Mouse (Mus musculus) kidney, adult 8-10 months (tissue): ENCODE results near the gene Selenov.

Source experiments
- DNase-seq, 2 experiments: peaks; one replicate each; pipeline ENCODE4 v3.0.0; 2022

The Selenov gene

GRCm38 (mm10) chr7:28290638-28291590, at the start of gene Selenov:
TSS of gene Selenov (minus strand) at chr7:28291186.
- peak in 1 of 2 experiments; percentile 9 for DNase-seq

GRCm38 (mm10) chr7:28339213-28339917, 48.4 kb upstream of the Selenov start:
- peak; percentile 63 to 66 for DNase-seq

DNA sequence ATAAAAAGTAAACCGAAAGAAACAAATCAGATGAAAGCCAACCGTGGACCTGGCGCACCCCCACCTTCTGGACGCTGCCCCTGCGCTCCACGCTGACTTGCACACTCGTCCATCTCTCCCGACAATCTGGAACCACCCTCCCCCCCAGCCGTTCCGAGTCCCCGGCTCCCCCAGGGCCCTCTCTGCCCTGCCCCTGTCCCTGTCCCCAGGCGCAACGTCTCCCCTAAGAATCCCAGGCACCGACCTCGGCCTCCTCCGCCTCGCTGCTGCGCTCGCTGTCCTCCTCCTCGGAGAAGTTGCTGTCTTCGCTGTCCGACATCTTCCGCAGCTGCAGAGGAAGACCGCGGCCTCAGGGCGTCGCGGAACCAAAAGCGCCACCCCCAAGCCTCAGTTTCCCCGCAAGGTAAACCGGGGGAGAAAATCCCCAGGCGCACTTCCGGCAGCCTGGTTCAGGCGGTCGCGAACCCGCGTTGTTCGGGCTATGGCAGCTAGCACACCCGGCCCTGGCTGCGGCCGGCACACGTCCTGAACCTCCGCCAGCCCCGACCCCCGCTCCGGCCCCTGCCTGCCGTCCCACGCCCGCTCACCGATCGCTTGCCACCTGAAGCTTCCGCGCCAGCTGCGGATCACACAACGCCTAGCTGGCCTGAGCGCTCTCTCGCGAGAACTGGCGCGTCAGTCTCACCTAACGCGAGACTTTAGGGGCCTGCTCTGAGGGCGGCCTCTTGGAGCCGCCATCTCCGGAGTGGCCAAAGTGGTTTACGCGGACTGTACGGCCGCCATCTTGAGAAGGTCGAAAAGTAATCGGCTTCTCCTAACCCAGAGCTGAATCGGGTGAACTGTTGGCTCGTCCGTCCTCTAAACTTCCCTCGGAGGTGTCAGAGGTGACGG, 47.4 kb upstream of the Selenov start, which contains the start of gene Supt5:
Gene Supt5, minus strand, starts transcription at position 639 of the 891 bp plus-strand sequence.
- peak; percentile 98 for DNase-seq

DNA sequence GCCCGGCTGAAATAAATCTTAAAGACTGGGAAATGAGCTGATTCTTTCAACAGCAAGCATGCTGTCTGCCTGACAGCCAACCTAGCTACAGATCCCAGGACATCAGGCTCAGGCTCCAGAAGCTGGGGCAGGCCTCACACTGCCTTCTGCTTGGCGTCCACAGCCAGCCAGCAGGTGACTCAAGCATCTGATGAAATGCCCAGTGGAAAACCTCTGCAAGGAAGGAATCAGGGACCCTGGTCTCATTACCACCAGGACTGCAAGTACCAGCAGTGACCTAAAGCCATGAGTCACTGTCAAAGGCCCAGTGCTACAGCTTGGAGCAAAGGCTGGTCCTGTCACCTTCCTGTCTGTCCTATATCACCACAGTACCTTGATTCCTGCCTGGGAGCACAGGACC, 44.5 kb upstream of the Selenov start:
- no peak for DNase-seq

GRCm38 (mm10) chr7:28334534-28334933, 43.5 kb upstream of the Selenov start:
- DNase-seq = no peak

DNA sequence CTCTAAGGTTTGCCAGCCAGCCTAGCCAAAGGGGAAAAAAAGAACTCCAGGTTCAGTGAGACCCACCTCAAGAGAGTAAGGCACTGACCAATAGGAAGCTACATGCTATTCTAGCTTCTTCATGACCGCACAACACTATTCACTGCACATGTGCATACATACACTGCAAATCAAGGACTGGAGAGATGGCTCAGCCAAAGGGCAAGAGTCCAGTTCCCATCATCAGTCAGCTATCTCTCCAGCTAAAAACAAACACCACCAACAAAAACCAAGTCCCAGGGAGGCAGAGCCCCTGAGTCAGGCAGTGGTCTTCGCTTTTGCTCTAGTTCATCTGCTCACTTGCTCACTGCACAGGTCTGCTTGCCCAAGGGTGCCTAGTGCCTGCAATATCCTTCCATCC, 37.3 kb upstream of the Selenov start:
- no peak for DNase-seq

- DNase-seq = no peak
These were observed 35.5 kb upstream of the Selenov start for GRCm38 (mm10) chr7:28326457-28326856.

DNA sequence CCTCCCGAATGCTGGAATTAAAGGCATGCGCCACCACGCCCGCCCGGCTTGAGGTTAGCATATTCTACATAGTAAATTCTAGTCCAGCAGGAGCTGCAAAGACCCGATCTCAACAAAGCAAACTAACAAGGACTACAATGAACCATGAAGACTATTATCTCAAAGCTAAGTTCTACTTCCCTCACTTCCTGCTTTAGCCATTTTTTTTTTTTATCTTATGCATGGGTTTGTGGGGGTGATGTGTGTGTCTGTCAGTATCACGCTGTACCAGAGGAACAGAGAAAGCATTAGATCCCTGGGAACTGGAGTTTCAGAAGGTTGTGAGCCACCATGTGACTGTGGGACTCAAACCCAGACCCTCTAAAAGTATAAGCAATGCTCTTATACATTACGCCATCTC, 34.3 kb upstream of the Selenov start:
- DNase-seq = no peak

GRCm38 (mm10) chr7:28321974-28322720, 31.2 kb upstream of the Selenov start:
- peak; percentile 46 to 56 for DNase-seq

GRCm38 (mm10) chr7:28318714-28319113, 27.7 kb upstream of the Selenov start:
- no peak for DNase-seq

GRCm38 (mm10) chr7:28318036-28318435, 27.1 kb upstream of the Selenov start:
- no peak for DNase-seq

- DNase-seq = peak; percentile 97 to 98
These were observed 21.0 kb upstream of the Selenov start, which contains the start of gene Timm50 for GRCm38 (mm10) chr7:28311926-28312543. TSS of gene Timm50 (minus strand) at chr7:28312072.

GRCm38 (mm10) chr7:28311151-28311925, 20.4 kb upstream of the Selenov start:
- DNase-seq = peak in 1 of 2 experiments; percentile 35

DNA sequence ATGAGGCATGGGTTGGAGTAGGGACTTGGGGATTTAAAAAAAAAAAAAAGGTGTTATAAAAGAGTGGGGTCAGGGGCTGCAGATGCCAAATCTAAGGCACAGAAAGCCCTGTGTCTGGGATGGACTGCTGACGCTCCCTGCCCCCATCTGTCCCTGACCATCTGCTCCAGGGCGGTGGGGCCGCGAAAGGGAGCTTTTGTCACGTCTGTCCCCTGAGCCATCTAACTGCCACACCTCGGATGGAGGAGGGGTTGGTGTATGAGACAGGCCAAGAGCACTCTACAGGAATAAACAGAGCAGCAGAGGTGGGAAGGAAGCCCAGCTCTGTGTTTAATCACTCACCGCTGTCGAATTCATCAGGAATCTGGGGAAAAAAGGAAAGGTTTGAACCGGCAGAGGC, 18.8 kb upstream of the Selenov start:
- no peak for DNase-seq

- DNase-seq = peak; percentile 63 to 66
These were observed 15.2 kb upstream of the Selenov start for GRCm38 (mm10) chr7:28306216-28306615.

DNA sequence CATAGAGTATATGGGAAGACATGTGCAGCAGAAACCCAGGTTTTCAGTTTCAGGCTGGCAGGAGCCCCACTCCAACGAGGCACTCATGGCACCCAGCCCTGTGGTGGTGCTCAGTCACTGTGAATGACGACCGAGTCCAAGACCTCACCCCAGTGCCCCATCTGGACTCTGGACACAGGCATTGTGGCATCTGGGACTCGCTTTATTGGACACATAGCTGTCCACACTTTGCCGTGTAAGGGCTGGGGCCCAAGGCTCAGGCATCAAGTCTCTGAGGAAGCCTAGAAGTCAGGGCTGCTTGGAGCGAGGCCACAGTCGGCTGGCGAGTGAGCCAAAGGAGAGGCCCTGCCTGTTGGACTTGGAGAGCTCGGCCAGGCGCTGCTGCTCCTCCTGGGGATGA, 14.7 kb upstream of the Selenov start:
- DNase-seq = peak; percentile 57 to 61

GRCm38 (mm10) chr7:28301616-28302433, 10.8 kb upstream of the Selenov start, which contains the start of gene Dll3:
TSS of gene Dll3 (minus strand) at chr7:28302238.
- peak in 1 of 2 experiments; percentile 48 for DNase-seq

- peak; percentile 47 for DNase-seq
These were observed 8.0 kb upstream of the Selenov start for GRCm38 (mm10) chr7:28298837-28299625.

DNA sequence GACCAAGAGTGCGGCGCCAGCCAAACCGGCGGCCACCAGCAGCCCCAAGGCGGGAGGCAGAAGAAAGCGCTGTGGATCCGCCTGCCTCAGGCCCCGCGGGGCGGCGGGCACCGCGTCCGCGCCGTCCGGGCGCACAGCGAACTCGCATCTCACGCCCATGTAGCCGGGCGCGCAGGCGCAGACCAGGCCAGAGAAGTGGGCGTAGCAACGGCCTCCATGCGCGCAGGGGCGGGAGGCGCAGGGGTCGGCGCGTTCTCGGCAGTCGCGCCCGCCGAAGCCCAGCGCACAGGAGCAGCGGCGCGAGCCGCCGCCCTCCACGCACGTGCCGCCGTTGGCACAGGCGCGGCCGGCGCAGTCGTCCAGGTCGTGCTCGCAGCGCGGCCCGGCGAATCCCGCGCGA, 3.5 kb upstream of the Selenov start:
- DNase-seq = peak; percentile 33 to 52
